Mouse (Mus musculus) heart, adult 2 months (tissue): ENCODE measurements around the gene Rps6kb1. TPM values are rescaled to one million over a fixed set of nuclear protein-coding genes. Genes with fewer than 3 reads are reported as not detected.
"Not testable (repeated sequence)": the region's sequence is repeated elsewhere in the genome, so short reads cannot be mapped to it uniquely, and the experiment has no call there.

ENCODE experiments used
- DNase-seq, 2 experiments: peaks; one replicate each; pipeline ENCODE4 v3.0.0; 2021
- H3K27ac ChIP-seq: fragments of 200-600 bp; 2 replicates; pipeline ENCODE4 v1.8.1; 2022
- H3K27me3 ChIP-seq: fragments of 200-500 bp; 2 replicates; pipeline ENCODE4 v1.6.1; 2012; ENCODE audit warnings: mild to moderate bottlenecking, low read length, inconsistent platforms, mixed read lengths; ENCODE audit not compliant: control insufficient read depth, insufficient read depth
- H3K36me3 ChIP-seq: fragments of 200-500 bp; 2 replicates; pipeline ENCODE4 v1.6.1; 2012; ENCODE audit warnings: low read length, inconsistent platforms; ENCODE audit not compliant: control insufficient read depth, insufficient read depth
- H3K4me1 ChIP-seq: fragments of 200-500 bp; 2 replicates; pipeline ENCODE4 v1.6.1; 2011; ENCODE audit warnings: low read length; ENCODE audit not compliant: control insufficient read depth, insufficient read depth
- H3K4me3 ChIP-seq: fragments of 200-600 bp; 2 replicates; pipeline ENCODE4 v1.8.1; 2022
- H3K79me2 ChIP-seq: fragments of 200-500 bp; replicated peaks from 2 replicates; pipeline ENCODE4 v1.6.1; 2012; ENCODE audit warnings: mild to moderate bottlenecking, inconsistent platforms, low read length, moderate library complexity, mixed read lengths; ENCODE audit not compliant: control insufficient read depth, insufficient read depth
- H3K9ac ChIP-seq: fragments of 200-500 bp; 2 replicates; pipeline ENCODE4 v1.6.1; 2012; ENCODE audit warnings: low read depth, mild to moderate bottlenecking, control low read depth, inconsistent platforms, low read length, mixed read lengths
- CTCF ChIP-seq: fragments of 200-600 bp; IDR thresholded peaks from 2 replicates; pipeline ENCODE4 v1.8.1; 2022; ENCODE audit warnings: antibody characterized with exemption, mild to moderate bottlenecking, moderate library complexity
- EP300 ChIP-seq: fragments of 200-500 bp; IDR thresholded peaks from 2 replicates; pipeline ENCODE4 v1.6.1; 2011; ENCODE audit warnings: low read depth, low read length, control low read depth; ENCODE audit not compliant: insufficient read depth
- POLR2A ChIP-seq: fragments of 200-500 bp; IDR thresholded peaks from 2 replicates; pipeline ENCODE4 v1.6.1; 2011; ENCODE audit warnings: mild to moderate bottlenecking, low read depth, low read length, control low read depth; ENCODE audit not compliant: insufficient read depth
- WGBS: fragments of 180-500 bp; shearing (Covaris S2); methylation state at CpG from one replicate; pipeline ENCODE4 v1.1.7; 2018; 5-methylcytosine and 5-hydroxymethylcytosine counted together
- intact Hi-C: fragments of 180-260 bp; cut with DNase I; formaldehyde crosslinking; loops from one replicate; pipeline ENCODE4 v1.15.1; 2025
- polyA plus RNA-seq: library from polyadenylated mRNA; depleted of rRNA; stranded (reverse); fragments of >200 nt; gene quantifications from 2 replicates; pipeline ENCODE4 v1.2.3, GENCODE M21; 2012
- total RNA-seq, 2 experiments: library from RNA; stranded (reverse); gene quantifications; 2 replicates each; pipeline ENCODE4 v1.2.3; 2021

Gene Rps6kb1
- total and polyA plus RNA-seq, 3 experiments = 6.4 to 22.4 (median 18.3) TPM

GRCm38 (mm10) chr11:86540476-86540845 lies 4.1 kb downstream of the Rps6kb1 start:
- H3K4me3 ChIP-seq = no peak overlapping the region
- intact Hi-C loops = no loop called here
- TF ChIP-seq POLR2A = no peak
- TF ChIP-seq EP300 = no peak
- no peak for DNase-seq
- no peak overlapping the region for H3K9ac ChIP-seq
- no peaks in the 10 kb centered on the region for H3K27me3 ChIP-seq
- H3K27ac ChIP-seq = no peak overlapping the region
- H3K36me3 ChIP-seq = peaks cover 16% of the 10 kb centered on the region
- 62% methylated on average over 2 of the region's 2 CpGs for WGBS
- peaks cover 2% of the 10 kb centered on the region; the same call in 1 of the 2 replicates for H3K4me1 ChIP-seq
- peaks cover 3% of the 10 kb centered on the region for H3K79me2 ChIP-seq

- Histone ChIP-seq H3K27me3 (no peaks in the 10 kb centered on the region), H3K9ac (no peak overlapping the region), H3K79me2 (peaks cover 3% of the 10 kb centered on the region), H3K4me1 (peaks cover 2% of the 10 kb centered on the region; the same call in 1 of the 2 replicates), H3K27ac (no peak overlapping the region), H3K4me3 (no peak overlapping the region), H3K36me3 (peaks cover 16% of the 10 kb centered on the region)
- intact Hi-C loops = no loop called here
- 65% methylated on average over 6 of the region's 6 CpGs for WGBS
- DNase-seq = no peak
- TF ChIP-seq POLR2A (no peak), CTCF (no peak), EP300 (no peak)
These were observed 4.7 kb downstream of the Rps6kb1 start for GRCm38 (mm10) chr11:86539716-86540475.

- Histone ChIP-seq H3K36me3 (peaks cover 16% of the 10 kb centered on the region), H3K4me1 (peaks cover 2% of the 10 kb centered on the region; the same call in 1 of the 2 replicates), H3K79me2 (peaks cover 1% of the 10 kb centered on the region), H3K27ac (no peak overlapping the region), H3K27me3 (no peaks in the 10 kb centered on the region), H3K9ac (no peak overlapping the region), H3K4me3 (no peak overlapping the region)
- no peak for TF ChIP-seq CTCF
- no peak for TF ChIP-seq POLR2A
- no peak for TF ChIP-seq EP300
- 84% methylated on average over 4 of the region's 4 CpGs for WGBS
- intact Hi-C loops = no loop called here
- DNase-seq = no peak
These were observed 5.8 kb downstream of the Rps6kb1 start for GRCm38 (mm10) chr11:86538786-86539185.

- Histone ChIP-seq H3K4me3 (no peak overlapping the region), H3K4me1 (peaks cover 2% of the 10 kb centered on the region; the same call in 1 of the 2 replicates), H3K36me3 (peaks cover 6% of the 10 kb centered on the region), H3K27me3 (no peaks in the 10 kb centered on the region), H3K79me2 (no peaks in the 10 kb centered on the region; the same call in none of the 2 replicates), H3K9ac (no peak overlapping the region), H3K27ac (no peak overlapping the region)
- 87% methylated on average over 5 of the region's 5 CpGs for WGBS
- intact Hi-C loops = no loop called here
- TF ChIP-seq CTCF (no peak), EP300 (no peak), POLR2A (no peak)
- DNase-seq = no peak
These were observed 10.2 kb downstream of the Rps6kb1 start for GRCm38 (mm10) chr11:86534201-86534910.

GRCm38 (mm10) chr11:86533302-86533701 lies 11.3 kb downstream of the Rps6kb1 start:
- intact Hi-C loops, H3K27me3 ChIP-seq, H3K27ac ChIP-seq, H3K36me3 ChIP-seq, H3K9ac ChIP-seq, H3K4me1 ChIP-seq, H3K79me2 ChIP-seq, H3K4me3 ChIP-seq, DNase-seq: not testable (repeated sequence)
- 83% methylated on average over 6 of the region's 6 CpGs for WGBS

GRCm38 (mm10) chr11:86532834-86533233 lies 11.8 kb downstream of the Rps6kb1 start:
- 75% methylated on average over 1 of the region's 1 CpGs for WGBS
- Histone ChIP-seq H3K27ac (no peak overlapping the region), H3K9ac (no peak overlapping the region), H3K27me3 (no peaks in the 10 kb centered on the region), H3K79me2 (no peaks in the 10 kb centered on the region; the same call in 1 of the 2 replicates), H3K4me1 (no peaks in the 10 kb centered on the region), H3K4me3 (no peak overlapping the region), H3K36me3 (peaks cover 6% of the 10 kb centered on the region)
- no peak for DNase-seq
- intact Hi-C loops = no loop called here
- TF ChIP-seq EP300 (no peak), POLR2A (no peak), CTCF (peak; percentile 86)
